Mouse (Mus musculus) adrenal gland, postnatal 10 days (tissue): Measurements from ENCODE around the gene 4933427D14Rik. TPM values are rescaled to one million over a fixed set of nuclear protein-coding genes. Genes with fewer than 3 reads are reported as not detected.

Experiments
- DNase-seq: peaks from one replicate; pipeline ENCODE4 v3.0.0; 2021; ENCODE audit warnings: mixed read lengths
- long read RNA-seq, 2 experiments: library from polyadenylated mRNA; stranded (forward); transcript quantifications; one replicate each; pipeline ENCODE4 v2.0.0; 2021
- total RNA-seq, 2 experiments: library from RNA; stranded (reverse); gene quantifications; 2 replicates each; pipeline ENCODE4 v1.2.3; 2021

Gene 4933427D14Rik
- total RNA-seq = 10 to 100 TPM in 1 of 2 experiments, 1 to 10 TPM in 1; 6.1 to 10.9 TPM
- long read RNA-seq, experiment 1, partial matches to known transcripts = 1 of 1 reads
- long read RNA-seq, experiment 1, other reads (novel, unspliced or antisense) = 0 of 1 reads
- long read RNA-seq, experiment 2, partial matches to known transcripts = 0 of 1 reads
- long read RNA-seq, experiment 2, other reads (novel, unspliced or antisense) = 1 of 1 reads

DNA sequence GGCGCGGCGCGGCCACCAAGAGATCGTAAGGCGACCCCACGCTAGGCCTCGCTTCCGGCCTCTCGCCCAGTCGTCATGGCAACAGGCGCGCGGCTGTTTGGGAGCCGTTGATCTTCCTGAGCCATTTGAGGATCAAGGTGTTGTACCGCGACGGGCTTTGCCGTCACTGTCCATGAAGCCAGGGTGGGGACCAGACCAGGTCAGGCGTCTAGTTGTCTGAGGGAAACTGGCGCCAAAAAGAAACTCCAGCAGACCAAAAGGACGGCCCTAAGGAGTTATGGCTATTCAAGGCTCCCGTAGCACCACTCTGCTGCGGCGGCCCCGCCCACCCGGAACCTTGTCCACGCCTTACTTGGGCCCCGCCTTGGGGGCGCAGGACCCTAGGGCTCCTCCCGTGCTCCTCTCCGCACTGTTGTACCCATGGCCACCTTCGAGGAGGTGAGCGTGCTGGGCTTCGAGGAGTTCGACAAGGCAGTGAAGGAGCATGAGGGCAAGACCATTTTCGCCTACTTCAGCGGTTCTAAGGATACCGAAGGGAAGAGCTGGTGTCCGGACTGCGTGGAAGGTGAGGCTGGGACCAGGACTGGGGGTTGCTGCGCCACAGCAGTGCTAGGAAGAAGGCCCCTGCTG lies at the start of gene 4933427D14Rik, which contains the start of gene Txndc17:
4933427D14Rik (minus strand) TSS at position 256 of the 630 bp plus-strand sequence.
Txndc17 (plus strand) TSS at position 344 of the 630 bp plus-strand sequence.
- peak; percentile 92 for DNase-seq

GRCm38 (mm10) chr11:72256441-72256840 lies 49.2 kb upstream of the 4933427D14Rik start:
- no peak for DNase-seq

DNA sequence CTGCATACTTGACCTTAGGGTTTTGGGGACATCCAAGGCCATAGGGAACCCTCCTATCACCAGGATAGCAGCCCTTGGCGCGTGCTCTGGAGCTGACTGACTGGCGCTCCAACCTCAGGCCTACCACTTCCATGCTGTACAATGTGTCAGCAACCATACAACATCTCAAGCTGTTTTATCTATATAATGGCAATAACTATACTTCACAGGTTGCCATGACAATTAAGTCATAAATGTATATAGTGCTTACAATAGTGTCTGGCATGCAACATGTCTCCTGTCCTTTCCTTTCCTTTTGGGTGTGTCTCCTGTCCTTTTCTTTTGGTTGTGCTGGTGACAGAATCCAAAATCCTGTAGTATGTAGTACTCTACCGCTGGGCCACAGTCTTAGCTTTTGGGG lies 48.4 kb upstream of the 4933427D14Rik start:
- DNase-seq = no peak

- DNase-seq = no peak
These were observed 38.0 kb upstream of the 4933427D14Rik start for GRCm38 (mm10) chr11:72245196-72245753.

DNA sequence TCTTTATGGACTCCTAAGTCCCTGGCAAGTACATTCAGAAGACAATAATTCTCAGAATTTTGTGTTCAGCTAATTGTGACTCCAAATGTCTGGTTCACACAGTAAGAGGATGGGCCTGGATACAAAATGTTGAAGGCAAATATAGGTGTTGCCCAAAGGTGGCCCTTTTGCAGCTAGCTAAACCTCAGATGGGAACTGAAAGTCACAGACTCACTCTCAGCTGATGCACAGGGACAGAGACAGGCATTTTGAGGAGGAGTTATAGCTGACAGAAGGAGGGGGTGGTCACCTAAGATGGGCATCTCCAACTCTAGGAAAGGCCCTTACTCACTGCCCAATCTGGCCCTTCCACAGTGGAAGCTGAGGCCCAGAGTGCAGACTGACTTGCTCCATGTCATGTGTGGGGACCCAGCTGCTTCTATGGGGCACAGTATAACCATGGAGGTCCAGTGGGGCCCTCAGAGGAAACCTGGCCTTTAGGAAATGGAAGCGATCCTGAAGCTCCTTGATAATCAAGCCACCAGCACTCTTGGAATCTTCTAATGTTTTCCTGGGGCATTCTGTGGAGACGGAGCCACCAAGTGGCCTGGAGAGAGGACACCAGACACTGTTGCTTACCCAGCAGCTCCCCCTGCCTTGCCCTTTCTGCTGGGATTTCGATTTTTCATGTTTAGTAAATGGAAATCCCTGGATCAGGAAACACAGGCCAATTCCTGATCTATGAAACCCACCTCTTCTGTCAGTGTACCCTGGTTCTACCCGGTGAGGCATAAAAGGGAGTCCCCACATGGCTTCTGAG lies 33.0 kb upstream of the 4933427D14Rik start:
- no peak for DNase-seq

GRCm38 (mm10) chr11:72234013-72234412 lies 26.8 kb upstream of the 4933427D14Rik start:
- DNase-seq = peak; percentile 12

DNA sequence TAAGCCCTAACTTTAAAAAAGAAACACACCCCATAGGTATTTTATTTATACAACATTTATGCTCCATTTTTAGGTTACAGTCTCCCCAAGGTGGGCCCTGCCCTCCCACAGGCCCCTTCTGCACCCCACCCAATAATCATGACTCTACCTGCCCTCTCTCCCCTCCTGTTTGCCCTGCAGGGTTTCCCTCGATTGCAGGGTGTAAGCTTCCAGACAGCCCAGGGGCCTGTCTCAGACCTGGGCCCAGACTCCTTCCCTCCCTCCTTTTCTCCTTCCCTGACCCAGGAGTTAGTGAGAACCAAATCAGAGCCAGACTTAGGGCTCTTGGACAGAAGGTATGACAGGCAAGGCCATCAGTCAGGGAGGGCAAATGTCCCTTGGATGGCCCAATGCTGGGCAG lies 25.7 kb upstream of the 4933427D14Rik start:
- DNase-seq = no peak

DNA sequence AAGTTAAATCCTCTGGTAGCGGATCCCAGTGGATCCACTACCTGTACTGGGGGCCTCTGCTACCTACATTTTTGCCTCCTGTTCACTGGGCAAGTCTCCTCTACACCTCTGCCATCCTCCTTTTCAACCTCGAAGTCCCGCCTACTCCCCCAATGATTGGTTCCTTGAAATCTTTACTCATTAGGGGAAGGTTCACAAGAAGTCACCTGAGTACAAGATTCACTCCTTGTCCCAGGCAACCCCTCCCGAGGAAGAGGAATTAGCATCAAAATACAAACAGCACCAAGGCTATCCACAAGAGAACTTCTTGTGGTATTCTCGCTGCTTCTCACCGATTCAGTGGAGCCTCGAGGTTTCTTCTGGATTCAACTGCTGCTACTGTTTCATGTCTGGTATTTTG lies 24.8 kb upstream of the 4933427D14Rik start:
- no peak for DNase-seq

GRCm38 (mm10) chr11:72228513-72228912 lies 21.3 kb upstream of the 4933427D14Rik start:
- DNase-seq = no peak

- DNase-seq = no peak
These were observed 19.6 kb upstream of the 4933427D14Rik start for GRCm38 (mm10) chr11:72226901-72227300.

GRCm38 (mm10) chr11:72226020-72226791 lies 18.9 kb upstream of the 4933427D14Rik start:
- peak; percentile 10 for DNase-seq

GRCm38 (mm10) chr11:72224865-72225264 lies 17.6 kb upstream of the 4933427D14Rik start:
- peak; percentile 84 for DNase-seq

DNA sequence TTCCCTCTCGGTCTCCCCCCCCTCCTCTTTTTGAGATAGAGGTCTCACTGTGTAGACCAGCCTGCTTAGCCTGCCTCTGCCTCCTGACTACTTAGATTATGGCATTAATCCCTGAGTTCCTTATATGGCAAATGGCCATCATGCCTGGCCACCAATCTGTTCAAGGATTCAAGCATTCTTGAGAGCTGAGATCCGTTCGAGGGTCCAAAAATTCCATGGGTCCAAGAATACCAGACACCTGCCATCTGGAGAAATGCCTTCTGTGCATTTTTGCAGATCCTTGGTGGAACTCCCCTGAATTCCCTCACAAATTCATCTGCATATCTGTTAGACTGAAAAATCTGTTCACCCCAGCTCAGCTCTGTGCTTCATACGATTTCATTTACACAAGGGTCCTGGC lies 16.2 kb upstream of the 4933427D14Rik start:
- no peak for DNase-seq

- peak; percentile 82 for DNase-seq
These were observed 14.0 kb upstream of the 4933427D14Rik start for GRCm38 (mm10) chr11:72221278-72221677.

- no peak for DNase-seq
These were observed 9.9 kb upstream of the 4933427D14Rik start for GRCm38 (mm10) chr11:72217116-72217515.

DNA sequence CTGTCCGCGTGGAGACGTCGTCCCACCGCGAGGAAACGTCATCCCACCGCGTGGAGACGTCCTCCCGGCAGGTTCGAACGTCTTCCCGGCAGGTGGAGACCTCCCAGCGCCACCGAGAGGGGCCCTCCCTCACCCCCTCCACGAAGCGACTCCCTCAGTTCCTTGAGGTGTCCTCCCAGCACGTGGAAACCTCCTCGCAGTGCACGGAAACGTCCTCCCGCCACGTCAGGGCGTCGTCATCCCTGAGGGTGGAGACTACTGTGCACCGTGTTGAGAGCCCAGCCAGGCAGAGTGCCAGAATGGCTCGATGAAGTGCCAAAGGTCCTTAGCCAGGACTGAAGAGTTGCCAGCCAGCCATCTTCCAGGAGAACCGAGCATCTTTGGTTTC lies 8.1 kb upstream of the 4933427D14Rik start, which contains the start of gene Med31:
Med31 (minus strand) TSS at position 183 of the 388 bp plus-strand sequence.
- DNase-seq = peak; percentile 87

DNA sequence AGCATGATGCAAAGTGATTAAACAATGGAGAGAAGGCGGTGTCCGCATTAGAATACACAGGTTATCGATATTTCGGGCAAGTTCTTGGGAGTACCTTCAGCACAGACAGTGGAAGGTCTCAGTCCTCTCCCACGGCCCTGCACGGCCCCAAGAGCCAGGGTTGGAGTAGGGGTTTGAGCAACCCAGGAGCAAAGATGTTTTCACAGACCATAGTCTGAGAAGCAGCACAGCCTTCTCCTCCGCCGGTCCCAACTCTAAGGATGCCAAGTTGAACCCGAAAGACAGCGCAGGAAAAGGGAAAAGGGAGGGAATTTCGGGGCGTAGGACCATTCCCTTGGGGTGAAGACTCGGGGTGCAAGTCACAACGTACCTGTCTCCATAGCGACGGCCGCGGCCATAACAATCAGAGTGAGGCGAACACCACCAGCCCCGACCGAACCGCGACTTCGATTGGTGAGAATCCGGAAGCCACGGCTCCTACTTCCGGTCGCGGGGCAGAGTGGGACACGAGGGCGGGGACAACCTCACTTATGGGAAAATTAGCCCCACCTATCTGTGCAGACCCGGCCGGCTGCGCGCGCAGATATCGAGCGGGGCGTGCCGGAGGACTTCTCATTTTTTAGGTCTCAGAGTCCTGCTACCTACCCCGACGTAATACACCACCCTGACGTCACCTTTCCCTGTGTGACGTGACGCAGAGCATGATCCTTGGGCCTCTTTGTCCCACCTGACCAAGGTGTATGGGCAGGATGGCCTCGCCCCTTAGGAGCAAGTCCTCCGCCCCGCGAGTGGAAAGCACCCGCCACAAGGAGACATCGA lies 7.5 kb upstream of the 4933427D14Rik start:
- DNase-seq = peak; percentile 96

GRCm38 (mm10) chr11:72207834-72208377 lies 647 bp upstream of the 4933427D14Rik start:
- no peak for DNase-seq

DNA sequence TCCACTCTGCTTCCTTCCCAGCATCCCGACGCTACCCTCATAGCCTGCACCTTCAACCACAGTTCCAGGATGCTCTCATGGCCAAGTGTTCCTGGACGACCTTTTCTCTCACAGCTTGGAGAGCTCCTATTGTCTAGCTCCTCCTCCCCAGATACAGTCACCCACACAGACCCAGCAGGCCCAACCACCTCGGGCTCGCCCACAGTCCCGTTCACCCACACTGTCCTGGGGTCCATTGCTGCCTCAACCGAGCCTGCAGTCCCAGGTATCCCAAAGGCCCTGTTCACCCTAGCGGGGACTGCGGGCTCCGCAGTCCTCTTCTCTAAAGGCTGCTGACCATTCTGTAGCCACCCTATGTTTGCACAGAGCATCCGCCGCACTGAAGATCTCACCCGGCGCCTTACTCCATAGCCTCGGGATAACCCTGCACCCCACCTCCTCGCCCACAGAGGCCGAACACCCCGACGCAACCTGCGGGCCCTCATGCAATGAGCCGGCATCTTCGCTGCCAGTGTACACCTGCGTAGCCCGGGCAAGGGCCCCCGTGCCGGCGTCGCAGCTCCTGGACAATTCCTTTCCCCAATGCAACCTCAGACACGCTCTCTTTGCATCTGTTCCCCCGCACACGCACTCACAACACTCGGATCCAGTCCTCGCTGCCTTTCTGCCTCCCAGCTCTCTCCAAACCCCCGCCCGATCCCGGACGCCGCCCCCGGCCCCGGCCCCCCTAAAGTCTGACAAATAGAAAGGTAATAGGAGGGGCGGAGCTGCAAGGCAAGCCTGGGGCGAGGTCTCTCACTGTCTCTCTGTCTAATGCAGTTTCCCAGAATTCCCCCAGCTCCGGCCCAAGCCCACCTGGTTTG lies 687 bp downstream of the 4933427D14Rik start, which contains the start of gene Gm43951:
Gm43951 (minus strand) TSS at position 500 of the 863 bp plus-strand sequence.
- peak; percentile 43 for DNase-seq
